Mouse (Mus musculus) layer of hippocampus, adult 18-20 months (tissue): ENCODE results near the gene Depdc1b. TPM values are rescaled to one million over a fixed set of nuclear protein-coding genes. Genes with fewer than 3 reads are reported as not detected.
A peak's percentile ranks its signal among the peaks of the same experiment; 100 is the strongest.

Experiments
- DNase-seq, 2 experiments: peaks; one replicate each; pipeline ENCODE4 v3.0.0; 2022; ENCODE audit warnings: low spot score in 2 of 2
- total RNA-seq, 2 experiments: library from RNA; stranded (reverse); gene quantifications; 2 replicates each; pipeline ENCODE4 v1.2.3; 2021

The Depdc1b gene
- total RNA-seq, 2 experiments from 2014 or later = 0.32 to 0.58 TPM

- peak in 1 of 2 experiments; percentile 41 for DNase-seq
Measured at GRCm38 (mm10) chr13:108349624-108350023, 33.5 kb downstream of the Depdc1b start.

DNA sequence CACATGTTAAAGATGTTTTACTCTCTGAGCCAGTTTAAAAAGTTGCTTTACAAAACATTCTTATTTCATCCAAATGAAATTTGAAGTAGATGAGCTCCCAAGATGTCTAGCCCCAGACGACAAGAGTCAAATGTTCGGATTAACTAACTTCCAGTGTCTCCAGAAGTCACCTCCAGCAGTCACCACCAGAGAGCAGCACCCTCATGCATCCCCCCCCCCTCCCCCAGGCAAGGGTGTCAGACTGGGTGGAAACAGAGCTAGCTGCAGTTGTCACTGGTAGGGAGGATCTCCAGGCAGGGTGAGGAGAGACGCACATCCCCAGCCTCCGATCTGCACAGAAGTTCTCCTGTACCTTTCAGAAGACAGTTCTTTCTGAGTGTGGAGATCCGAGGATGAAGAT lies 37.6 kb downstream of the Depdc1b start:
- no peak for DNase-seq

DNA sequence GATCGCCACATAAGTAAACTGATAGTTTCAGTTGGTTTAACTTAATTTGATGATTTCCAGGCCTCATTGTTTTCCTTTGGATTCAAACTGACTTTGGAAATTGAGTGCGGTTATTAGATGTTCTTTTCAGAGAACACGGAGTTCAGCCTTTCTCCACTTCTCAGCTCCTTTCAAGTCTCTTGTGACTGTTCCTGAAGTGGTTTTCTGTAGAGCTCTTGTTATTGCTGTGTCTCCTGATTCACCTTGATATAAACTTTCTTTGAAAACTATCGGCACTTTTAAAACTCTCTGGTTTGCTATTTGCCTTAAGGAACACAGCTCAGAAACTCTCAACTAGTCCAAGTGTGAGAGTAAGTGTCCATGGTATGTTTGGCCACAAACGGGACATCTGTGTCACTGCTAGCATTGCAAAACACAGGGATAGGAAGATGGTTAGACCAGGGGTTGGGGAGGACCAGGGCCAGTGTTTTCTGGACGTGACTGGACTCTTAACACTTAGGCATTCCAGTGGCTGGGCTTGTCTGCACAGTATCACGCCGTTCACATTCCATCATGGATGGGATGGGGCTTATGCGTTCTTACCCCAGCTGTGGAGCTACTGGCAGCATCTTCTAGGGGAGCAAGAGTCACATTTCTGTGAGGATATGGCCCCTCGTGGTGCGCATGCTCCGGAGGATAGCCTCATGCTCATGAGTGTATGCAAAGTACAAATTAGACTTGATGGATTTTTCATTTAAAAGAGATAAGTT lies 38.8 kb downstream of the Depdc1b start:
- DNase-seq = no peak

- DNase-seq = no peak
Measured at GRCm38 (mm10) chr13:108357362-108357761, 41.2 kb downstream of the Depdc1b start.

DNA sequence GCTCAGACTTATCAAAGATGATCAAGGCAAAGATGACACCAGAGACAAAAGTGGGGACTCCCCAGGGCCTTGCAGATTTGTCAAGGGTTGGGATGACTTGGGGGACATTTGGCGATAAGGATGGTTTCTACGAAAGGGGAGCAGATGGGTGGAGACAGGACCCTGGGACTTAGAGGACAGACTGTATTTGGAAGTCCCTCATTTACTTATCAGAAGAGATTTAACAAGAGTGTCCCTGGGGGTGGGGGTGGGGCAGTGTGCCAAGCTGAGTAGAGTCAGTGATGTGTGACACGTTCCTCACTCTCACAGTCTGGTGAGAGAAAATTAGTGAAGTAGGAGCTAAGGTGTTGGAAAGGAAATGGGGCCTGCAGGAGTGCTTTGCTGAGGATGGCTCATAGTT lies 42.1 kb downstream of the Depdc1b start:
- no peak for DNase-seq

- no peak for DNase-seq
Measured at GRCm38 (mm10) chr13:108367496-108367895, 51.4 kb downstream of the Depdc1b start.

GRCm38 (mm10) chr13:108370241-108370941 lies 54.3 kb downstream of the Depdc1b start:
- DNase-seq = no peak

DNA sequence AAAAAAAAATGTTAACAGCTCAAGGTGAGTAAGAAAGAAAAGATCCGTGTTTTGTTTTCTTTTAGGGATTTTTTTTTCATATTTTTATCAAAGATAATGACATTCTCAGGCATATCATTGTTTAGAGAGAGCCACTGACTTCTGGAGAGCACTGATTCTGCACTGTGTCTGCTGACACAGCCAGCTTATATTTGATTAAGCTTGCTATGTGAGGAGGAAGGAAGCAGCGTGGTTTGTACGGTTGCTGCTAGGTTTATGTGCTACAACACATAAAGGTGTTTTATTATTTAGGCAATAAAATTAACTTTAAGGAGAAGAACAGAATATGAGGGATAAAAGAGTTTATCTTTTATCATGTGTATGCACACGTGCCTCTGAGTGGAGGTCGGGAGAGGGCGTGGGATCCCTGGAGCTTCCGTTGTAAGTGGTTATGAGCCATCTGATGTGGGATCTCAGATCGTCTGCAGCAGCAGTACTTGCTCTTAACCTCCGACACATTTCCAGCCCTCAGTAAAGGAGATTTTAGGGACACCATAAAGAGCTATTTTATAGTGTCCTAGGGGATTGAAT lies 55.3 kb downstream of the Depdc1b start:
- DNase-seq = no peak

DNA sequence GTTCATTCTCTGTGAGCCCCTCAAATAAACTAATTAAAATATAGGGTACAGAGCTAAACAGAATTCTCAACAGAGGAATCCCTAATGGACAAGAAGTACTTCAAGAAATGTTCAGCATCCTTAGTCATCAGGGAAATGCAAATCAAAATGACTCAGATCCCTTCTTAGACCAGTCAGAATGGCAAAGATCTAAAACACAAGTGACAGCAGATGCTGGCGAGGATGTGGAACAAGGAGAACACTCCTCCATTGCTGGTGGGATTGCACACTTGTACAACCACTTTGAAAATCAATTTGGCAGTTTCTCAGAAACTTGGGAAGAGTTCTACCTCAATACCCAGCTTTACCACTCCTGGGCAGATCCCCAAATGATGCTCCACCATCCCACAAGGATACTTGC lies 57.1 kb downstream of the Depdc1b start:
- peak in 1 of 2 experiments; percentile 13 for DNase-seq

GRCm38 (mm10) chr13:108376637-108377036 lies 60.5 kb downstream of the Depdc1b start:
- no peak for DNase-seq

GRCm38 (mm10) chr13:108381161-108381560 lies 65.0 kb downstream of the Depdc1b start:
- DNase-seq = no peak

- no peak for DNase-seq
Measured at GRCm38 (mm10) chr13:108383051-108383450, 66.9 kb downstream of the Depdc1b start.

DNA sequence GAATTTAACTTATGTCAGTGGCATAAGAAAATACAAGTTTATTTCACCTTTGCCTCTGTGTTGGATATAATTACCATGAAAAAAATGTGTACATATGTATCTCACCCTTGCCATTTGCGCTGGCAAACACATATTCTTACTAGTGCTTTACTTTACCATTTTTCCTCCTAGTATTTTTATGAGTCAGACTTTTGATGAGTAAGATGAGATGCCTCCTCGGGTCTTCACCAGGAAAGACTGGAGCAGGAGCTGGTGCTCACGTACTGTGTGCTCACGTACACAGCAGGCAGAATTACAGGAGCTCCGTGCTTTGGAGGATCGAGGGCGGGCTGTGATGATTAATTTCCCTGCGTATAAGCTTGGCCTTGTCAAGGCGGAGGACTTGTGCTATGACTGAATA lies 69.9 kb downstream of the Depdc1b start:
- DNase-seq = no peak

DNA sequence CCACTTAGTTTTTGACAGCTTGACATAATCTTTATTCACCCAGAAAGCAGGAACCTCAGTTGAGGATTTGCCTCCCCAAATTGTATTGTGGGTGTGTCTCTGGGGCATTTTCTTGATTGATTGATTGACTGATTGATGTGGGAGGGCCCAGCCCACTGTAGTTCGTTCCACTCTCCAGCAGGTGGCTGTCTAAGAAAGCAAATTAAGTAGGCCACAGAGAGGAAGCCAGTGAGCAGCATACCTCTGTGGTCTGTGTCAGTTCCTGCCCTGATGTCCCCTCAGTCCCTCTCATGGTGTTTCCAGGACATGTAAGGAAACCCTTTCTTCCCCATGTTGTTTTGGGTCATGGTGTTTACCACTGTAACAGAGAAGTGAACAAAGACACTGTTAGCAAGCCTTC lies 74.4 kb downstream of the Depdc1b start:
- DNase-seq = peak in 1 of 2 experiments; percentile 70

GRCm38 (mm10) chr13:108403197-108403596 lies 87.1 kb downstream of the Depdc1b start:
- DNase-seq = no peak

- no peak for DNase-seq
Measured at GRCm38 (mm10) chr13:108404372-108404771, 88.2 kb downstream of the Depdc1b start.

DNA sequence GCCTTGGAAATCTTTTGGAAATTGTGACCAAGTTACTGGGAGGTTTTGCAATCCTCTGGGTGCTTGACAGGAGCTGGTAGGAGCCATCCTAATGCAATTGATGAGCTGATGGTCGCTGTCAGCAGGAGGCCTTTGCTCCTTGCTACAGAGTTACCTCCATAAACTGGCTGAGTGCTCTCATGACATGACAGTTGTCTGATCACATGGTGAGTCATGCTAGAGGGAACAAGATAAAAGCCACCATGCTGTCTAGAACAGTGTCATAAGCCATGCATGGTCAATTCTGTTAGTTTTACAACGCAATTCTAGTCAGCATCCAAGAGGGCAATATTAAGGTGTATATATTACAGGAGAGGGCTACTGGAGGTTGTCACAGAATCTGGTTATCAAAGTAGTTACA lies 99.3 kb downstream of the Depdc1b start:
- no peak for DNase-seq

DNA sequence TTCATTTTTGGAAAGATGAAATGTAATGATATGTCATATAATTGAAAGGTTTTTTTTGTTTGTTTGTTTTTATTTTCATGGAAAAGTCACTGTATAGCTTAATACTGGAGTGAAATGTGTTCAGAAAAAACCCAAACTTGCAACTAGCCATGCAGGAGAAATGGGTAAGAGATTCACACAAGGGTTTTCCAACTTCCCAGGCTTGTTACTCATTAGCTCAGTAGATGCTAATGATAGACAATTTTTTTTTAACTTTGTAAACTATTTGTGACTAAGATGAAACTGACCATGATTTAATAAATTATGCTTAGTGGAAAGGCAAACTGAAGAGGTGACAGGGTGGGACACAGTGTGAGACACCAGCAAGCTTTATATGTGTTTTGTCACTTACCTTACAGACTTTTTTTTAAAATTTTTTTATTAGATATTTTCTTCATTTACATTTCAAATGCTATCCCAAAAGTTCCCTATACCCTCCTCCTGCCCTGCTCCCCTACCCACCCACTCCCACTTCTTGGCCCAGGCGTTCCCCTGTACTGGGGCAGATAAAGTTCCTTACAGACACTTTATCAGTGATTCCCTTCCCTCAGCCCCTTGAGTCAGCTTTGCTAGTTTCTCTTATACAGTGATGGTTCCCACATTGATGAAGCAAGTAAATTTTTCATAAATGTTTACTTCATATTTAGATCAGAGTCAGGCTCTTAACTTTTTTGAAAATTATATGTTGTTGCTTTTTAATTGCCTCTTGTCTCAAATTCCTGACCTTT lies 102.8 kb downstream of the Depdc1b start:
- DNase-seq = no peak

DNA sequence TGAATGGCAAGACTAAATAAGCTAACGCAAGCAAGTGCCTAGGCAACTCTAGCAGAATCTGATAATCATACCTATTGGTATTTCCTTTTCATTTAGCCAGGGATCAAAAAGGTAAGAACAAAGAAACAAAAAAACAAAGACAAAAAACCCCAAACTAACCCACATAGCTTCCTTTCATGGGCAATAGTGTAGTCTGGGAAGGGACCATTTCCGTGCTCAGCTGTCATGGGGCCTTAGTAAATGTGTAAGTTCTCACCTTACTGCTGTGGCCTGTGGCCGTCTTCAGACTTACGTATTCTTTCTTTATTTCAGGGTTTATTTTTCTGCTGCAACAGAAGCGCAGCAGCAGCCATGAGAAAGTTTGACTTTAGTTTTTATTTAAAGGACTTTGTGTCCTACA lies 110.2 kb downstream of the Depdc1b start:
- DNase-seq = no peak

GRCm38 (mm10) chr13:108428809-108429208 lies 112.7 kb downstream of the Depdc1b start:
- DNase-seq = no peak

- no peak for DNase-seq
Measured at GRCm38 (mm10) chr13:108429623-108430022, 113.5 kb downstream of the Depdc1b start.

GRCm38 (mm10) chr13:108431776-108432175 lies 115.6 kb downstream of the Depdc1b start:
- no peak for DNase-seq
